Mouse (Mus musculus) monocyte, adult 2 months (primary cell): ENCODE results near the gene Skap2.

Experiments
- DNase-seq, 2 experiments: peaks; one replicate each; pipeline ENCODE4 v3.0.0; 2022; ENCODE audit warnings: low spot score in 2 of 2, low read depth in 1 of 2

Gene Skap2

DNA sequence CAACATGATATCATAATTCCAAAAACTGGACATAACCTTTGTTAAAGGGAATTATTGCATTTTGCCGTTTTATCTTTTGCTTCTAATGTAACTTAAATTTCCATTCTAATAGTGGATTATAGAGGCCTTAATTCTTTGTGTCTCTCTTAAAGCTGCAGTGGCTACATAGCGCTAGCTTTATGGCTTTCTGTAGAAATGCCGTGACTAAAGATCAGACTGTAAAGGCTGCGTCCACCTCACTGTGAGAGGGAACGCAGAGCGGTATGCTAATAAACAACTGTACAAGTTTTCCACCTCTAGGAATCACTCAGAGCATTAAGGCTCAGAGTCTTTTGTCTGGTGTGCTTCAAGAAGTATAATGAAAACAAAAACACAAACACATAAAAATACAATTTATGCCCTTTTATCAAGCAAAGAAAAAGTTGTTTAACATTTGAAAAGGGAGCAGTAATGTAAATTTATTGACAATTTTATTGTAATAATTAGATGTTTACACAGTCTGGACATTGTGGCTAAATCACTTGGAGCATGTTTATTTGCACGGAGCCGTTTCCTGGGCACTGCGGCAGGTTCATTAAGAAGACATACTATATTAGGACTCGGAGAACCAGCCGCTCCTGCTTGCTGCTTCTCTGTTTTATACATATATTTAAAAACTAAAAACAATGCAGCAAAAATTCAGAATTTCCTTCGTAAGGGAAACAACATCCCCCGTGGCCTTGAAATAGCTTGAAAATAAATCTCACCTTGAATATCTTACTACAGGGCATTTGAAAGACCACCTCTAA is 162.1 kb downstream of the Skap2 start:
- no peak for DNase-seq

GRCm38 (mm10) chr6:51849561-51849960 is 162.8 kb downstream of the Skap2 start:
- DNase-seq = no peak

GRCm38 (mm10) chr6:51844106-51844505 is 168.2 kb downstream of the Skap2 start:
- no peak for DNase-seq

GRCm38 (mm10) chr6:51843081-51843480 is 169.3 kb downstream of the Skap2 start:
- no peak for DNase-seq

DNA sequence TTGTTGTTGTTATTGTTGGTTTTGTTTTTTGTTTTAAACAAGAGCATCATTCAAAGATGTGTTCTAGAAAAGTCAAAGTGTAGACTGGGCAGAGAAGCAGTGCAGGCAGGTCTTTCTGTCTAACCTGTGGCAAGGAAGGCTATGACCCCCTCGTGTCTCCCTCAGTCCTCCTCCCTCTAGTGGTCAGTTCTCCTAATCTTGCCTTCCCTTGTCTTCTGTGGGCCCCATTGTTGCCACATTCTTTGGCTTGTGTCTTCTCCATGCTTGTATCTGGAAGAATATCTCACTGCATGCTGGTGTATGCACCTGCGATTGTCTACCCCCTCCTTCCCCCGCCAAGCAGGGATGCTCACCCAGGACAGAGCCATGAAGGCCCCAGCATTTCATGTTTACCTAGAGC is 174.2 kb downstream of the Skap2 start:
- no peak for DNase-seq

DNA sequence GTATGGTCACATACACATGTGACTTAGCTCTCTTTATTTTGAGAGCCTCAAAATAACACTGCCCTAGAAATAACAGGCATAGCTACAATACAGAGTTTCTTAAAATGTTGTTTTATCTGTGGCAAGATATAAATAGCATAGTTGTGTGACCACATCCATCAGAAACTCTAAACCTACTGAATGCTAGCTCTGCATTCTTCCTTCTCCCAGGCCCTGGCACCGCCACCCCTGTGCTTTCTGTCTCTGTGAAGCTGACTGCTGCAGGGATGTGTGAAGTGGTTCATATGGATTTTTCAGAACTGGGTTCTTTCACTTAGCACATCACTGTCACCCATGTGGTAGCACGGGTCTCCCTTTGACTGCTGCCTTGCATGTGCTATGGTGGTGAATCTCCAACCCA is 179.0 kb downstream of the Skap2 start:
- DNase-seq = no peak

GRCm38 (mm10) chr6:51825621-51826021 is 186.7 kb downstream of the Skap2 start:
- DNase-seq = no peak

DNA sequence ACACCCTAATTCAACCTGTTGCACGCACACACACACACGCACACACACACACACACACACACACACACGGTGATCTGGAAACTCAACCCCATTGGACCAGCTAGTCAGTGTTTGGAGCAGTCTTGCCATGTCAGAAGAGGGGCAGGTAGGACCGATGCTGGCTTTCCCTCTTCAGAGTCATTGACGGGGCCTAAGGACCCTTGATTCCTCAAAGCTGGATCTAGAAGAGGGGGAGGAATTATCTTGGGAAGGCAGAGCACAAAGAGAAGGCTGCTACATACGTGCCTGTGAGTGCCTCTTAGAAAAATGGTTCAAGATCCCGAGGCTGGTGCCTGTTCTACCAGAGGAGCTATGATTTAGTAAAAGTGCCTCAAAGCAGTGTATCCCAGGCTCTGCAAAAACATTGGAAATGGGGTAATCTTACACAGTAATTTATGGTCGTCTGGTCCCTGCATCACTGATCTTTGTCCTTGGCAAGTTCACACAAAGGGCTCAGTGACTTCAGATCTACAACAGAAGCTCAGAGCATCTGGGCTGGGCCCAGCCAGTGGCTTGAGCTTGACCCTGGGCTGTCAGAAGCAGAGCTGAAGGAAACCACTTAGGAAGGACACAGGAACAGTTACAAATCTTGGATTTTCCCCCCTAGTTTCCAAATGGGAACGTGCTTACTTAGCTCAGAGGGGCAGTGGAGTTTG is 188.1 kb downstream of the Skap2 start:
- no peak for DNase-seq

GRCm38 (mm10) chr6:51822049-51822448 is 190.3 kb downstream of the Skap2 start:
- no peak for DNase-seq

DNA sequence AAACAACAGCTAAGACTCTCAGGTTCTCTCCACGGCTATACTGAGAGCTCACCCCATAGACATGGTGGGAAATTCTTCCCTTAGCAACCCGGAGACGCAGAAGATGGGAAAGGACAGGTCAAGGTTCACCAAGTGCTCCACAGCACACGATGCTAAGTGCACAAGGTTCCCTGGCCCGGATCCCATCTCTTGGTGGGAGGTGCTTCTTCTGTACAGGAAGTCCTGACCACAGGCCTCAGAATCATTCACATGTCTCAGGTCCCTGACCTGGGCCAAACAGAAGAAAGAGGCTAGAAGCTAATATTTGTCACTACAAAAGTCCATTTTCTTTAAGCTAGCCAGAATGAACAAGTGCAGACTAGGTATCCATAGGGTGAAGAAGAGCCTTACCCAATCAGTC is 191.5 kb downstream of the Skap2 start:
- DNase-seq = no peak

GRCm38 (mm10) chr6:51816892-51817621 is 195.3 kb downstream of the Skap2 start:
- DNase-seq = no peak

GRCm38 (mm10) chr6:51810906-51811305 is 201.4 kb downstream of the Skap2 start:
- no peak for DNase-seq

- no peak for DNase-seq
Measured at GRCm38 (mm10) chr6:51809164-51809824, 203.1 kb downstream of the Skap2 start.

DNA sequence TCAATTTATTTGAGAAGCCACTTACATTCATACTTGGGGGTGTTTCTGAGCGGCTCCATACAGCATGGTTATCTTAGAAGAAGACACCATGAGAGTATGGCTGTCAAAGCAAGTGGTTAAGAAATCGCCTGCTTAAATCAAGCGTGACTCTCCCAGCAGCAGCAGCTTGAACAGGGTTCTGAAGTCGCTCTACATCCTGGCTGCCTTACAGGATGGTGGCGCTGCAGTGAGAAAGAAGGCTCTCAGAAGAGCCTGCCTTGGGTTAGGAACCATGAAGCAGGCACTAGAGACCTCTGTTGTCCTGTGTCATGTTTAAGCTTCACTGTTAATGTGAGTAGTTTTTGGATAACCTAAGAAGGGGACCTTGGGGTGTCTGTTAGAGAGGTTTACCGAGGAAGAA is 204.3 kb downstream of the Skap2 start:
- no peak for DNase-seq
